Mouse (Mus musculus) CD4-positive helper T cell, adult 2 months (primary cell): Measurements from ENCODE around the gene Manbal.

Experiments used
- DNase-seq: peaks from one replicate; pipeline ENCODE4 v3.0.0-alpha.2; 2012; ENCODE audit warnings: low read depth, missing footprints, low spot score

The Manbal gene

DNA sequence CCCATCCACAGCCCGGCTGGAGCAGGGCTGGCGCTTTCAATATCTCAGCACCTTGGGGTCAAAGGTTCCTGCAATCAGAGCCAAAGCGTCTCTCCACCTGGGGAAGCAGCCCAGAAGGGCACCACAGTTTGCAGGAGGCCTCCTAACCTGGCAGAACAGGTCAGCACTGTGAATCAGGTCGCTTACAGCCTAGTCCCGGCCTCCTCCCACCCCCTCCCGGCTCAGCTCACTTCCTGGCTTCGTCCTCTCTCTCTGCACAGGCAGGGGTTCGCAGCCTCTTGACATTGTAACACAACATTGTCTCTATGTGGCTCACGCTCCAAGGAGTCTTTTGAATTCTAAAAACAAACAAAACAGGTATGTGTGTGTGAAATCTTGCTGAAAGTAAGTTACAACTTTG lies 66.6 kb downstream of the Manbal start:
- DNase-seq = no peak

DNA sequence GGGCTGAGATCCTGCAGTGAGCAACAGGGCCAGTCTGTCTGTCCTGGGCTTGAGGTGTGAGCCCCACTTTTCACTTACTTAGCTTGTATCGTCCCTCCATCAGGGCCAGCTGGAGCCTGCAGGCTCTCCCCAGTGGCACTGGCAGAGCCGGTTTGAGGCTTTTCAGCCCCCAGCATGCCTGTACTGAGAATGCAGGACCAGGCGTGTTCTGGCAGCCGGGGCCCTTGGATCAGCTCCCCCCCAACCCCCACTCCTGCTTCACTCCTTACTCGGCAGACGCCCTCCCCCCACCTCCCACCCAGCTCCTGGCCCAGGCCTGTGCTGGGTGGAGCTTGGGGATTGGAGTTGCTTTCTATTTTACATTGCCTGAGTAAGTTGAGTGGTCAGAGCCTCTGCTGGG lies 67.1 kb downstream of the Manbal start:
- no peak for DNase-seq

DNA sequence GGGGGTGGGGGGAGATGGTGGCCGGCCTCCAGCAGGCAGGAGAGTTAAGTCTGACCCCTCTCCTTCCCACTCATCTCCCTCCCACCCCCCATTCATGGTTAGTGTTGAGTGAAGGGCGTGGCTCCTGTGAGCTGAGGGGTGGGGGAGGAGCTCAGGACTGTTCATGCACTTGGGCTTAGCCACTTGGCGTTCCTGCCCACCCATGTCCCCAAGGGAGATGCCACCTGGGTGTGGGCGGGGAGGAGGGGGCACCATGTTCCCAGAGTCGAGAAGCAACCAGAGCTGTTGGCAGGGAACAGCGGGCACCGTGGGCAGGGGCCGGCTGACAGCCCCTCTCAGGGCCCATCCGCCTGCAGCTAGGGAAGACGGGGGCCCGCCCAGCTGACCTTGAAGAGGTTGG lies 69.1 kb downstream of the Manbal start:
- no peak for DNase-seq

DNA sequence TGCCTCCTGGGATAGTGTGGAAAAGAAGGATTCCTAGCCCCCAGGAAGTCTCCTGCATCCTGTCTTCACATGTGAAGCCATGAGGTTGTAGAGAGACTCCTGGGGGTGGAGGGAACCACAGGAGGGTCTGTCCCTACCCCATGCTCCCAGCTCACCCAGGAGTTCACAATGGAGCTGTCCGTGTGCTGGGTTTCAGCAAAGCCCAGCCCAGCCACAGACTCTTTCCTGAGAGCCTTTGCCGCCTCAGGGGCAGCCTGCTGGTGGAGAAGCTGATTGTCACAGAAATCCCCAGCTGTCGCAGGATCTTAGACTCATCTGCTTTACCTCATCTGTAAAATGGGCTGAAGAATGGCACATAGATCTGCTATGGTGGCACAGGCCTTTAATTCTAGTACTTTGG lies 69.7 kb downstream of the Manbal start:
- no peak for DNase-seq

DNA sequence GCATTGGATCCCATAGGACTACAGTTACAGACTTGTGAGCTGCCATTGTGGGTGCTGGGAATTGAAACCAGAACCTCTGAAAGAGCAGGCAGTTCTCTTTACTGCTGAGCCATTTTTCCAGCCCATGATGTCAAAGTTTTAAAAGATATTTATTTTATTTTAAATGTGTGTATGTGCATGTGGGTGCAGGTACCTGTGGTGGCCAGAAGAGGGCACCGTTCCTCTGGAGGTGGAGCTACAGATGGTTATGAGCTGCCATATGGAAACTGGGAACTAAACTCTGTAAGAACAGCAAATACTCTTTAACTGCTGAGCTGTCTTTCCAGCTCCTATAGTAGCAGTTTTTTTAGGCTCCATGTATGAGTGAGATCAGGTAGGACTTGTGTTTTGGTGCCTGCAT lies 74.0 kb downstream of the Manbal start:
- DNase-seq = no peak
